Mouse (Mus musculus) E14TG2a.4 (cell line): ENCODE data around the gene Col16a1.

Experiments used
- CTCF ChIP-seq: conservative IDR thresholded peaks from 2 replicates; pipeline ENCODE4 v1.5.1; 2014; ENCODE audit warnings: low read length
- NANOG ChIP-seq: IDR thresholded peaks from 2 replicates; pipeline ENCODE4 v1.6.1; 2014; ENCODE audit warnings: borderline replicate concordance, low read length, mixed read lengths
- POU5F1 ChIP-seq: IDR thresholded peaks from 2 replicates; pipeline ENCODE4 v1.6.1; 2014; ENCODE audit warnings: low read length, borderline replicate concordance

GRCm38 (mm10) chr4:130107065-130107443, 59.4 kb downstream of the Col16a1 start:
- TF ChIP-seq CTCF: no peak
- TF ChIP-seq POU5F1: no peak
- no peak for TF ChIP-seq NANOG
